Mouse (Mus musculus) heart, embryonic 13.5 days (tissue): ENCODE measurements around the gene Ttyh3. TPM values are rescaled to one million over a fixed set of nuclear protein-coding genes. Genes with fewer than 3 reads are reported as not detected.

Experiments
- ATAC-seq: fragments of 200-750 bp; cut with Nextera tagmentation; 2 replicates; pipeline ENCODE4 v1.8.0; 2017; ENCODE audit warnings: moderate TSS enrichment; ENCODE audit not compliant: insufficient number of reproducible peaks, low FRiP score, low TSS enrichment; ENCODE audit errors: extremely low read depth
- H3K27ac ChIP-seq: fragments of 300-500 bp; sonication (generic); replicated peaks from 2 replicates; pipeline ENCODE4 v1.5.1; 2015; ENCODE audit warnings: moderate library complexity, mild to moderate bottlenecking, inconsistent platforms
- H3K27me3 ChIP-seq: fragments of 300-500 bp; sonication (generic); replicated peaks from 2 replicates; pipeline ENCODE4 v1.6.1; 2015; ENCODE audit warnings: mild to moderate bottlenecking, inconsistent platforms
- H3K36me3 ChIP-seq: fragments of 300-500 bp; sonication (generic); 2 replicates; pipeline ENCODE4 v1.6.1; 2015; ENCODE audit warnings: mild to moderate bottlenecking, inconsistent platforms
- H3K4me1 ChIP-seq: fragments of 300-500 bp; sonication (generic); 2 replicates; pipeline ENCODE4 v1.6.1; 2015; ENCODE audit warnings: inconsistent platforms
- H3K4me2 ChIP-seq: fragments of 300-500 bp; sonication (generic); 2 replicates; pipeline ENCODE4 v1.6.1; 2015; ENCODE audit warnings: inconsistent platforms, mild to moderate bottlenecking, moderate library complexity
- H3K4me3 ChIP-seq: fragments of 300-500 bp; sonication (generic); 2 replicates; pipeline ENCODE4 v1.5.1; 2015; ENCODE audit warnings: moderate library complexity, mild to moderate bottlenecking, inconsistent platforms
- H3K9ac ChIP-seq: fragments of 300-500 bp; sonication (generic); 2 replicates; pipeline ENCODE4 v1.6.1; 2015; ENCODE audit warnings: inconsistent platforms, mild to moderate bottlenecking, moderate library complexity
- H3K9me3 ChIP-seq: fragments of 300-500 bp; sonication (generic); 2 replicates; pipeline ENCODE4 v1.6.1; 2016; ENCODE audit warnings: inconsistent platforms
- WGBS: fragments of 180-500 bp; shearing (Covaris S2); methylation state at CpG from one replicate; pipeline ENCODE4 v1.1.7; 2015; ENCODE audit warnings: mixed read lengths; 5-methylcytosine and 5-hydroxymethylcytosine counted together
- polyA plus RNA-seq: library from polyadenylated mRNA; unstranded; fragments of >200 nt; fragmentation: Nextera tagmentation; extraction: Ambion mirVana; gene quantifications from 2 replicates; pipeline ENCODE4 v1.2.1, GENCODE M21; 2015

The Ttyh3 gene
- polyA plus RNA-seq, 1 experiment from 2014 or later: 25.0 TPM

GRCm38 (mm10) chr5:140651231-140651630 is 2.4 kb upstream of the Ttyh3 start:
- Histone ChIP-seq H3K9ac (no peak overlapping the region), H3K36me3 (peaks cover 8% of the 10 kb centered on the region)
- WGBS: 76% methylated on average over 11 of the region's 11 CpGs

GRCm38 (mm10) chr5:140649881-140650414 is 1.1 kb upstream of the Ttyh3 start:
- Histone ChIP-seq H3K27ac (peak overlapping the region; percentile 67; the same call in 1 of the 2 replicates), H3K9ac (peak overlapping the region; percentile 73), H3K9me3 (no peaks in the 10 kb centered on the region), H3K4me1 (peaks cover 65% of the 10 kb centered on the region), H3K4me3 (no peak overlapping the region), H3K27me3 (no peaks in the 10 kb centered on the region), H3K4me2 (peak overlapping the region; percentile 87), H3K36me3 (peaks cover 19% of the 10 kb centered on the region)
- 72% methylated on average over 7 of the region's 7 CpGs for WGBS
- ATAC-seq: no peak

More at GRCm38 (mm10) chr5:140651231-140651630, 2.4 kb upstream of the Ttyh3 start:
- no peak overlapping the region for H3K27ac ChIP-seq
- H3K4me2 ChIP-seq: no peak overlapping the region
- H3K4me3 ChIP-seq: no peak overlapping the region
- no peaks in the 10 kb centered on the region for H3K27me3 ChIP-seq
- ATAC-seq: no peak
- peaks cover 52% of the 10 kb centered on the region for H3K4me1 ChIP-seq
- no peaks in the 10 kb centered on the region for H3K9me3 ChIP-seq

GRCm38 (mm10) chr5:140649101-140649667 is 353 bp upstream of the Ttyh3 start:
- Histone ChIP-seq H3K9ac (peak overlapping the region; percentile 73), H3K4me3 (peak overlapping the region; percentile 75), H3K4me2 (peak overlapping the region; percentile 87), H3K4me1 (peaks cover 72% of the 10 kb centered on the region), H3K9me3 (no peaks in the 10 kb centered on the region), H3K27ac (peak overlapping the region; percentile 67), H3K36me3 (peaks cover 26% of the 10 kb centered on the region), H3K27me3 (no peaks in the 10 kb centered on the region)
- WGBS: 2% methylated on average over 26 of the region's 26 CpGs
- peak; percentile 90 for ATAC-seq

GRCm38 (mm10) chr5:140647821-140648518 is 861 bp downstream of the Ttyh3 start:
- peaks cover 38% of the 10 kb centered on the region for H3K36me3 ChIP-seq
- H3K27ac ChIP-seq: peak overlapping the region; percentile 96
- H3K27me3 ChIP-seq: no peaks in the 10 kb centered on the region
- peak overlapping the region; percentile 87 for H3K4me2 ChIP-seq
- H3K9ac ChIP-seq: peak overlapping the region; percentile 95
- no peaks in the 10 kb centered on the region for H3K9me3 ChIP-seq
- H3K4me1 ChIP-seq: peaks cover 77% of the 10 kb centered on the region
- WGBS: 4% methylated on average over 13 of the region's 13 CpGs
- H3K4me3 ChIP-seq: peak overlapping the region; percentile 75
- ATAC-seq: peak; percentile 3; the same call in 1 of the 2 replicates

GRCm38 (mm10) chr5:140647031-140647760 is 1.6 kb downstream of the Ttyh3 start:
- H3K4me2 ChIP-seq: peak overlapping the region; percentile 87
- peaks cover 77% of the 10 kb centered on the region for H3K4me1 ChIP-seq
- ATAC-seq: no peak
- peak overlapping the region; percentile 96 for H3K27ac ChIP-seq
- H3K9ac ChIP-seq: peak overlapping the region; percentile 95
- H3K27me3 ChIP-seq: no peaks in the 10 kb centered on the region
- peaks cover 38% of the 10 kb centered on the region for H3K36me3 ChIP-seq
- peak overlapping the region; percentile 75 for H3K4me3 ChIP-seq
- WGBS: 57% methylated on average over 13 of the region's 13 CpGs
- H3K9me3 ChIP-seq: no peaks in the 10 kb centered on the region

- H3K36me3 ChIP-seq: peaks cover 38% of the 10 kb centered on the region
- peak overlapping the region; percentile 95 for H3K9ac ChIP-seq
- H3K27ac ChIP-seq: peak overlapping the region; percentile 96; the same call in 1 of the 2 replicates
- peak overlapping the region; percentile 87 for H3K4me2 ChIP-seq
- H3K4me1 ChIP-seq: peaks cover 84% of the 10 kb centered on the region
- H3K4me3 ChIP-seq: peak overlapping the region; percentile 75; the same call in 1 of the 2 replicates
- 91% methylated on average over 6 of the region's 6 CpGs for WGBS
- H3K27me3 ChIP-seq: no peaks in the 10 kb centered on the region
- H3K9me3 ChIP-seq: no peaks in the 10 kb centered on the region
- no peak for ATAC-seq
These were observed 2.7 kb downstream of the Ttyh3 start for GRCm38 (mm10) chr5:140646171-140646570.

GRCm38 (mm10) chr5:140645454-140645853 is 3.4 kb downstream of the Ttyh3 start:
- Histone ChIP-seq H3K4me3 (0 out of 2 replicates have a peak overlapping the region, but pooled peaks have one; percentile 5), H3K4me1 (peaks cover 87% of the 10 kb centered on the region), H3K27me3 (no peaks in the 10 kb centered on the region), H3K36me3 (peaks cover 38% of the 10 kb centered on the region), H3K4me2 (peak overlapping the region; percentile 87), H3K27ac (peak overlapping the region; percentile 69), H3K9ac (peak overlapping the region; percentile 95), H3K9me3 (no peaks in the 10 kb centered on the region)
- no peak for ATAC-seq
- 68% methylated on average over 4 of the region's 4 CpGs for WGBS

GRCm38 (mm10) chr5:140644702-140645201 is 4.1 kb downstream of the Ttyh3 start:
- peak overlapping the region; percentile 69 for H3K27ac ChIP-seq
- no peak for ATAC-seq
- 52% methylated on average over 15 of the region's 15 CpGs for WGBS
- peak overlapping the region; percentile 5; the same call in 1 of the 2 replicates for H3K4me3 ChIP-seq
- peak overlapping the region; percentile 87 for H3K4me2 ChIP-seq
- peaks cover 89% of the 10 kb centered on the region for H3K4me1 ChIP-seq
- H3K9me3 ChIP-seq: no peaks in the 10 kb centered on the region
- no peak overlapping the region; the same call in 1 of the 2 replicates for H3K9ac ChIP-seq
- H3K27me3 ChIP-seq: no peaks in the 10 kb centered on the region
- peaks cover 43% of the 10 kb centered on the region for H3K36me3 ChIP-seq

- Histone ChIP-seq H3K4me2 (peak overlapping the region; percentile 87), H3K4me3 (peak overlapping the region; percentile 5; the same call in 1 of the 2 replicates), H3K36me3 (peaks cover 48% of the 10 kb centered on the region), H3K9ac (no peak overlapping the region), H3K27ac (peak overlapping the region; percentile 69; the same call in 1 of the 2 replicates), H3K27me3 (no peaks in the 10 kb centered on the region), H3K9me3 (no peaks in the 10 kb centered on the region), H3K4me1 (peaks cover 88% of the 10 kb centered on the region)
- WGBS: 81% methylated on average over 6 of the region's 6 CpGs
- ATAC-seq: no peak
These were observed 4.6 kb downstream of the Ttyh3 start for GRCm38 (mm10) chr5:140644263-140644662.

GRCm38 (mm10) chr5:140642076-140642475 is 6.8 kb downstream of the Ttyh3 start:
- Histone ChIP-seq H3K4me2 (peak overlapping the region; percentile 41), H3K36me3 (peaks cover 67% of the 10 kb centered on the region), H3K9ac (peak overlapping the region; percentile 50), H3K9me3 (no peaks in the 10 kb centered on the region), H3K4me1 (peaks cover 88% of the 10 kb centered on the region), H3K27me3 (no peaks in the 10 kb centered on the region), H3K4me3 (no peak overlapping the region), H3K27ac (peak overlapping the region; percentile 80)
- 67% methylated on average over 3 of the region's 3 CpGs for WGBS
- ATAC-seq: no peak
